Mouse (Mus musculus): ENCODE data around the gene Dock8. TPM values are rescaled to one million over a fixed set of nuclear protein-coding genes. Genes with fewer than 3 reads are reported as not detected.
A peak's percentile ranks its signal among the peaks of the same experiment; 100 is the strongest.

The Dock8 gene
- polyA plus RNA-seq, 1 experiment from 2014 or later, result 0.55 TPM

DNA sequence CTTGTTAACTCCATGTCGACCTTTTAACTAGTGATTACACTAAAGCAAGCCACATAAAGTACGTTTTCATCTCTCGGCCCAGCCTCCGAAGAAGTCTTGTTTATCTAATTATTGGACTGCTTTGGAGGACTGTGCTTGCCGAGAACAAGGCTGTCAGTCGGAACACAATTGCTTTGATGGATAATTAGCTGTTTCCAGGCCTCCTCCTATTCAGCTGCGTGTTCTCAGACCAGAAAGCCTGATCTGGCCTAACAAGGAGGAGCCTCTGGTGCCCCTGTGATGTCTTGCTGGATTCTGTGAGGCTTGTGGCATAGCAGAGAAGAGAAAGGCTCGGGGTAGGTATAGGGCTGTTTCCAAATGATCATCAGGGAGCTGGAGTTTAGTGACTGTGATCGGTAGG lies 106.3 kb downstream of the Dock8 start:
- Histone ChIP-seq H3K27ac (ENCODE audit: low read depth, low read length) (no peak overlapping the region), H3K9ac (ENCODE audit: low read length) (no peak overlapping the region), H3K4me2 (ENCODE audit: low read length) (no peak overlapping the region), H3K4me3 (ENCODE audit: low read depth, low read length) (no peak overlapping the region), H3K27me3 (replicated peaks; ENCODE audit: control insufficient read depth, insufficient read depth, low read length) (no peaks in the 10 kb centered on the region), H3K36me3 (ENCODE audit: control insufficient read depth, insufficient read depth, low read length) (no peaks in the 10 kb centered on the region), H3K4me1 (ENCODE audit: control insufficient read depth, insufficient read depth, low read length) (no peaks in the 10 kb centered on the region), H3K9me3 (replicated peaks; ENCODE audit: control insufficient read depth, low read length) (no peaks in the 10 kb centered on the region)
- ATAC-seq (no peak), DNase-seq (ENCODE audit: low spot score) (peak; percentile 46)
- 11% methylated on average over 9 of the region's 9 CpGs for WGBS

DNA sequence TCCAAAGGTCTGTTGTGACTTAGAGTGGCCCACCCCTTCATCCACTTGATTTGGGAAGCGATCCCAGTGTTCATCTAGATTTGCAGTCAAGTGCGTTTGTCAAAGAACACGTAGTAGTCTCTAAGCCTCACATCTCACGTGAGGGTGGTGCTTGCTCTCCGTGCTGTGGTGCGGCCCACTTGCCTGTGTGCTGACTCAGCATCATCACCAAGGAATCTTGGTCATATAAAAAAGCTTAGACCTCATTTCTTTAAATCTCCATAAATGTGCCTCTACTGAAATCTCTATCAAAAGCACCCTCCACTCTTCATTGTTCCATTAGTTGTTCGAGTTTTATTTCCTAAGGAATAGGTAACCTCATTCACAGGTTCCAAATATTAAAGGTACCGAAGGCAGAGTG lies 107.0 kb downstream of the Dock8 start:
- no peaks in the 10 kb centered on the region for H3K27me3 ChIP-seq (replicated peaks; ENCODE audit: control insufficient read depth, insufficient read depth, low read length)
- no peaks in the 10 kb centered on the region for H3K4me1 ChIP-seq (ENCODE audit: control insufficient read depth, insufficient read depth, low read length)
- DNase-seq (ENCODE audit: low spot score) (no peak), ATAC-seq (no peak)
- 74% methylated on average over 8 of the region's 8 CpGs for WGBS
- H3K27ac ChIP-seq (ENCODE audit: low read depth, low read length), result no peak overlapping the region
- H3K4me3 ChIP-seq (ENCODE audit: low read depth, low read length), result no peak overlapping the region
- no peak overlapping the region for H3K4me2 ChIP-seq (ENCODE audit: low read length)
- H3K36me3 ChIP-seq (ENCODE audit: control insufficient read depth, insufficient read depth, low read length), result no peaks in the 10 kb centered on the region
- H3K9me3 ChIP-seq (replicated peaks; ENCODE audit: control insufficient read depth, low read length), result no peaks in the 10 kb centered on the region
- H3K9ac ChIP-seq (ENCODE audit: low read length), result no peak overlapping the region

DNA sequence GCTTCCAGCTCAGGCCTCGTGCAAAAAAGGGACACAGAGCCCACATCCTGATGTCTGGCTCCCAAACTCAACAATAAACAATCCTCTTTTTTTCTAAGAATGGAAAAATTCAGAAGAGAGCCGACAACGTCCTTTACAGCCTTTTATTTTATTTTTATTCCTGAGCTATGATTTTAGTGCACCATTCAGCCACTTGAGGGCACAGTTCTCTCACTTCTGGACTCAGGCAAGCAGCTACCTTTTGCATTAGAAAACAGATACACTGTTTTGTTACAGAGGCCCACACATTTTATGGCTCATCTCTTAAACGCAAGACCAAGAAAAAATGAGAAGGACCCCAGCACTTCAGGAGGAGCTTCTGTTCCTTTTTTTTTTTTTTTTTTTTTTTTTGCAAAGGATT lies 108.1 kb downstream of the Dock8 start:
- ATAC-seq (no peak), DNase-seq (ENCODE audit: low spot score) (peak; percentile 63)
- 39% methylated on average over 4 of the region's 4 CpGs for WGBS
- Histone ChIP-seq H3K9me3 (replicated peaks; ENCODE audit: control insufficient read depth, low read length) (no peaks in the 10 kb centered on the region), H3K4me3 (ENCODE audit: low read depth, low read length) (no peak overlapping the region), H3K27ac (ENCODE audit: low read depth, low read length) (no peak overlapping the region), H3K4me1 (ENCODE audit: control insufficient read depth, insufficient read depth, low read length) (no peaks in the 10 kb centered on the region), H3K27me3 (replicated peaks; ENCODE audit: control insufficient read depth, insufficient read depth, low read length) (no peaks in the 10 kb centered on the region), H3K4me2 (ENCODE audit: low read length) (no peak overlapping the region), H3K9ac (ENCODE audit: low read length) (no peak overlapping the region), H3K36me3 (ENCODE audit: control insufficient read depth, insufficient read depth, low read length) (no peaks in the 10 kb centered on the region)

DNA sequence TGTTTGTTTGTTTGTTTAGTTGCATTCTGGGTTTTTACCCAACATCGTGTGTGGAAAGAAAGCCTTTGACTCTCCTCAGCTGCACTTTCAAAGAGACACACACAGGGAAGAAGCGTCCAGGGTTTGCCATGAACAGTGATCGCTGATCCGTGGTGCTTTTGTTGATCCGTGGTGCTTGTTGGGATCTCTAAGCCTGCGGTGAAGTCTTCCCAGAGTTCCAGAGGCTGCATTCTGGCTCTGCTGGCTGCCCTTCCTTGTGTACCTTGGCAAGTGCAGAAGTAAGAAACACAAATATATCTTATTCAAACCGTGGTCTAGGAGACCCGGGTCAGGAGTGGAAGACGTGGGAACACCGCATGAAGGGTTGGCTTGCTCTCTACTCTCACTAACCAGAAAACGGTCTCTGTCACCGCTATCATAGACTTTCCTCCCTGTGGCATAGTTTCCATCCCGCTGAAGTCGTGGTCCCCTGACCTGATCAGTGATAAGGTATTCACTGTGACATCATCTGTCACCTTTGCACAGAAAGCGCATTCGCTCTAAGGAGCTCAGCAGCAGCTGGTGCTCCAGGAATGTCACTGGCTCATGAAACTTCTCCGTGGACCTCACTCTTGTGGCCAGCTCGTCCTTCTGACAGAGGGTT lies 112.4 kb downstream of the Dock8 start:
- Histone ChIP-seq H3K4me3 (ENCODE audit: low read depth, low read length) (no peak overlapping the region), H3K27me3 (replicated peaks; ENCODE audit: control insufficient read depth, insufficient read depth, low read length) (no peaks in the 10 kb centered on the region), H3K4me2 (ENCODE audit: low read length) (no peak overlapping the region), H3K9me3 (replicated peaks; ENCODE audit: control insufficient read depth, low read length) (no peaks in the 10 kb centered on the region), H3K27ac (ENCODE audit: low read depth, low read length) (no peak overlapping the region), H3K4me1 (ENCODE audit: control insufficient read depth, insufficient read depth, low read length) (no peaks in the 10 kb centered on the region), H3K36me3 (ENCODE audit: control insufficient read depth, insufficient read depth, low read length) (no peaks in the 10 kb centered on the region), H3K9ac (ENCODE audit: low read length) (no peak overlapping the region)
- ATAC-seq (no peak), DNase-seq (ENCODE audit: low spot score) (no peak)
- WGBS, result 68% methylated on average over 18 of the region's 18 CpGs

DNA sequence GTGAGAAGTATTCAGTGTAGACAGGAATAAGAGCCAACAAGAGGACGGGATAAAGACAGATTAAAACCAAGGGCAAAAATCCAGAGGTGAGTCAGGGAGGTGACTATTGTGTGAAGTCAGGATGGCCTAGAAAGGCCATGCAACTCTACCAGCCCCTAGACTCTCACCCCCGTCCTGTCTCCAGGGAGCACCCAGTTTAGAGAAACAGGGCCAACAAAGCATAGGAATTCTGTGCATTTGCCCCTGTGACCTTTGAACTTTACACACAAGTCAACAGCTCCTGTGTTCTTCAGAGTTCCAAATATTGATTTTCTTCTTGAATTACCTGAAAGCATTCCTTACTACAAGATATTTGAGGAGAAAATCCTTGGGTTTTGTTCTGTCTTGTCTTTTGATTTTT lies 117.6 kb downstream of the Dock8 start:
- WGBS, result 72% methylated on average over 2 of the region's 2 CpGs
- Histone ChIP-seq H3K9ac (ENCODE audit: low read length) (no peak overlapping the region), H3K4me1 (ENCODE audit: control insufficient read depth, insufficient read depth, low read length) (no peaks in the 10 kb centered on the region), H3K4me3 (ENCODE audit: low read depth, low read length) (no peak overlapping the region), H3K4me2 (ENCODE audit: low read length) (no peak overlapping the region), H3K27me3 (replicated peaks; ENCODE audit: control insufficient read depth, insufficient read depth, low read length) (no peaks in the 10 kb centered on the region), H3K36me3 (ENCODE audit: control insufficient read depth, insufficient read depth, low read length) (no peaks in the 10 kb centered on the region), H3K9me3 (replicated peaks; ENCODE audit: control insufficient read depth, low read length) (no peaks in the 10 kb centered on the region), H3K27ac (ENCODE audit: low read depth, low read length) (no peak overlapping the region)
- ATAC-seq (no peak), DNase-seq (ENCODE audit: low spot score) (no peak)

DNA sequence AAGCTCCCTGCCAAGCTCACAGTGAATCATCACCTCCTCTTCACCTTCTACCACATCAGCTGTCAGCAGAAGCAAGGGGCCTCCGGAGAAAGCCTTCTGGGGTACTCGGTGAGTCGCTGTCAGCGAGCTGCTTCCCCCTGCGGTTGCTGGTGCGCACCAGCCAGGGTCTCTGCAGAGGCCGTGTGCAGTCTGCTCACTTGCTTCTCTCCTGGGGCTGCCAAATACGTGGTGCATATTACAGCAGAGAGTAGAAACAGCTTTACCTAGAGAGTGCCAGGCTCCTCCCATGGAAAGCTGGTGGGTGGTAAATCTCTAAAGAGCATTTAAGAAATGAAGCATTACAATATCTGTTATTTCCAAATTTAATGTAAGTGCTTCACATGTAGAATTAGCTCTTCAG lies 123.1 kb downstream of the Dock8 start:
- H3K9me3 ChIP-seq (replicated peaks; ENCODE audit: control insufficient read depth, low read length), result no peaks in the 10 kb centered on the region
- ATAC-seq, result peak; percentile 55; the same call in 1 of the 2 replicates
- H3K27me3 ChIP-seq (replicated peaks; ENCODE audit: control insufficient read depth, insufficient read depth, low read length), result no peaks in the 10 kb centered on the region
- H3K4me3 ChIP-seq (ENCODE audit: low read depth, low read length), result no peak overlapping the region
- H3K27ac ChIP-seq (ENCODE audit: low read depth, low read length), result no peak overlapping the region
- no peak overlapping the region for H3K9ac ChIP-seq (ENCODE audit: low read length)
- H3K36me3 ChIP-seq (ENCODE audit: control insufficient read depth, insufficient read depth, low read length), result no peaks in the 10 kb centered on the region
- no peak overlapping the region for H3K4me2 ChIP-seq (ENCODE audit: low read length)
- no peaks in the 10 kb centered on the region for H3K4me1 ChIP-seq (ENCODE audit: control insufficient read depth, insufficient read depth, low read length)
- DNase-seq (ENCODE audit: low spot score), result peak; percentile 57
- 71% methylated on average over 8 of the region's 8 CpGs for WGBS

DNA sequence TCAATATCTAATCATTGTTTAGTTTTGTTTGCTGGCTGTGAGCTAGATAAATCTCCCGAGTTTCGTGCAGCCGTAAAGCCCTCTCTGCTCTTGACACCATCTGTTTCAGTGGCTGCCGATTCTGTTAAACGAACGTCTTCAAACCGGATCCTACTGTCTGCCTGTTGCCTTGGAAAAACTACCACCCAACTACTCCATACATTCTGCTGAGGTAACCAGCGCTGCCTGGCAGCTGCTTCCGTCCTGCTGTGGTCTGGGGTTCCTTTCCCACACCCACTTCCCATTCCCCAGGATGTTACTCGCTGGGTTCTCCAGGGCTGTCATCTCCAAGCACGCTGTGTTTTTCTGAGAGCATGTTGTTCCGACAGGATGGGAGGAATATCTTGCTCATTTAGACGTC lies 123.7 kb downstream of the Dock8 start:
- no peak overlapping the region for H3K9ac ChIP-seq (ENCODE audit: low read length)
- ATAC-seq (no peak; the same call in 1 of the 2 replicates), DNase-seq (ENCODE audit: low spot score) (peak; percentile 44)
- H3K9me3 ChIP-seq (replicated peaks; ENCODE audit: control insufficient read depth, low read length), result no peaks in the 10 kb centered on the region
- H3K36me3 ChIP-seq (ENCODE audit: control insufficient read depth, insufficient read depth, low read length), result no peaks in the 10 kb centered on the region
- H3K4me1 ChIP-seq (ENCODE audit: control insufficient read depth, insufficient read depth, low read length), result no peaks in the 10 kb centered on the region
- WGBS, result 71% methylated on average over 13 of the region's 13 CpGs
- H3K27me3 ChIP-seq (replicated peaks; ENCODE audit: control insufficient read depth, insufficient read depth, low read length), result no peaks in the 10 kb centered on the region
- H3K4me3 ChIP-seq (ENCODE audit: low read depth, low read length), result no peak overlapping the region
- H3K4me2 ChIP-seq (ENCODE audit: low read length), result no peak overlapping the region
- no peak overlapping the region for H3K27ac ChIP-seq (ENCODE audit: low read depth, low read length)

DNA sequence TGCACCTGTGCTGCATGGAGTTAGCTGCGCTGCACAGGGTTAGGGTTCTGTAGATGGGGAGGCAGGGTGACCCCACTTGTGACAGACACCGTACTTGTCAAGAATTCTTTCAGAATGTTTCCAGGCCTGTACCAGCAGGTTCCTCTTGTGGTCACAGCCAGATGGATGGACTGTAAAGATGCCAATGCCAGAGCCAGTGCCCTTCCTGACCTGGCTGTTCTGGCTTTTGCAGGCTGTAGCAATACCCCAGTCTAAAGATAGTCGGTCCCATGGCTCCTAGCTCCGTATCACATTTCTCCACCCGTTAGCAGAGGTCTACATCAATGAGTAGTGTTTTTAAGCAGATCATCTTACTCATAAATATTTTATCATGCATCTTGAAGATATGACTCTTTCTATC lies 124.1 kb downstream of the Dock8 start:
- Histone ChIP-seq H3K4me1 (ENCODE audit: control insufficient read depth, insufficient read depth, low read length) (no peaks in the 10 kb centered on the region), H3K4me3 (ENCODE audit: low read depth, low read length) (no peak overlapping the region), H3K27me3 (replicated peaks; ENCODE audit: control insufficient read depth, insufficient read depth, low read length) (no peaks in the 10 kb centered on the region), H3K36me3 (ENCODE audit: control insufficient read depth, insufficient read depth, low read length) (no peaks in the 10 kb centered on the region), H3K27ac (ENCODE audit: low read depth, low read length) (no peak overlapping the region), H3K9me3 (replicated peaks; ENCODE audit: control insufficient read depth, low read length) (no peaks in the 10 kb centered on the region), H3K4me2 (ENCODE audit: low read length) (no peak overlapping the region), H3K9ac (ENCODE audit: low read length) (no peak overlapping the region)
- 91% methylated on average over 5 of the region's 5 CpGs for WGBS
- DNase-seq (ENCODE audit: low spot score) (no peak), ATAC-seq (no peak)

DNA sequence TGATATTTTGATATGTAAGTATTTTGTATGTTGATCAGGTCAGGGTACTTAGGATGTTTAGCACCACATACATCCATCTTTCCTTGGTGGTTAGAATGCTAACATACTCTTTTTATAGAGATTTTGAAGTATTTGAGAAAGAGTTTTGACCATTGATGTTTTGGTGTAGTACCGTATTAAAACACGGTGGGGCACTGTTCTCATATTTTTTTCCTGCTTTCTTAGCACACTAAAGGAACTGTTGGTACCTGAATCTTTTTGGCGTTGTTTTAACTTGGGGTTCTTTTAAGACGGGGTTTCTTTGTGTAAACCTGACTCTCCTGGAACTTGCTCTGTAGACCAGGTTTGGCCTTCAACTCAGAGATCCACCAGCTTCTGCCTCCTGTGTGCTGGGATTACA lies 133.0 kb downstream of the Dock8 start:
- H3K27me3 ChIP-seq (replicated peaks; ENCODE audit: control insufficient read depth, insufficient read depth, low read length), result no peaks in the 10 kb centered on the region
- H3K27ac ChIP-seq (ENCODE audit: low read depth, low read length), result no peak overlapping the region
- no peaks in the 10 kb centered on the region for H3K36me3 ChIP-seq (ENCODE audit: control insufficient read depth, insufficient read depth, low read length)
- H3K9ac ChIP-seq (ENCODE audit: low read length), result no peak overlapping the region
- 9% methylated on average over 4 of the region's 4 CpGs for WGBS
- no peaks in the 10 kb centered on the region for H3K9me3 ChIP-seq (replicated peaks; ENCODE audit: control insufficient read depth, low read length)
- ATAC-seq, result no peak
- H3K4me1 ChIP-seq (ENCODE audit: control insufficient read depth, insufficient read depth, low read length), result no peaks in the 10 kb centered on the region
- peak; percentile 61 for DNase-seq (ENCODE audit: low spot score)
- no peak overlapping the region for H3K4me3 ChIP-seq (ENCODE audit: low read depth, low read length)
- H3K4me2 ChIP-seq (ENCODE audit: low read length), result no peak overlapping the region

Measured in forebrain, embryonic 14.5 days (tissue).